Mouse (Mus musculus): Measurements from ENCODE around the gene Cuta. TPM values are rescaled to one million over a fixed set of nuclear protein-coding genes. Genes with fewer than 3 reads are reported as not detected.

Gene Cuta
- polyA plus RNA-seq, 1 experiment: 251 TPM

DNA sequence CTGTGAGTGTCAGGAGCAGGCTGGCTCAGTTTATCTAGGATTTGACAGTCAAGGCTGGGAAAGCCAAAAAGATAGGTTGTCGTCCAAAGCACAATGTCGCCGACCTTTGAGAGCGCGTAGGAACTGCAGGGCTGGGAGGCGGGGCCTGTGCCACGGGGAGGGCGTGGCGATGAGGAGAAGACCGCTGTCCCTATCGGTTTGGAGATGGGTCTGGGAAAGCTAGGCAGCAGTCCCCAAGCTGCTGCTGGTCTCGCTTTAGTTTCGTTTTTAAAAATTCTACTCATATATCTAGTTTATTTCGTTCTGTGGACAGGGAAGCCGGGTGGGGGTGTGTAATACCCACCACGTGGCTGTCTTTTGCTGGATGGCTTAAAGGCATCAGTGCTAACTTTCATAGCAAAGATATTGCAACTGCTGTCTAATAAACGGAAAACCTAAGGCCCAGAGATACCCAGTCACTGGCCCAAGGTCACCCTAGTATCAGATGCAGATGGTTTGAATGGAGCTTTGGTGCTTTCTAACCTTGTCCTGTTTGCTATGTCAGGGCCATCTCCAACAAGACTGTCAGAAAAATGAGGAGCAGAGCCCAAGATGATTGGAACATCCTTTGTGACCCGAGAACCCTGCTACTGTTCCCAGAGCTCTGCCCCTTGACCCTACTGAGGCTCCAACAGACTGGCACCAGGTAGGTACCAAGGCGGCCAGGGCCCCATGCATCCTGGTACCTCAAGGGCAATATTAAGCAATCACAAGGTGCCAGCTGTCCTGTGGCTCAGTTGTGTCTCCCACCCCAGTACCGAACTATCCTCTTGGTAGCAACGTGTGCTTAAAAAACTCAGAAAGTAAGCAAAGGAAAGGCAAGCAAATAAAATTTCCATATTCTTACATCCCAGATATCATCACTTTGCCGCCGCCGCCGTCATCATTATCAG lies 54.1 kb downstream of the Cuta start:
- Histone ChIP-seq H3K27ac (ENCODE audit: control insufficient read depth, insufficient read depth, low read length) (no peak overlapping the region), H3K4me3 (ENCODE audit: control insufficient read depth, insufficient read depth, low read length) (peak overlapping the region; percentile 3), H3K27me3 (ENCODE audit: control insufficient read depth, insufficient read depth, low read length) (no peaks in the 10 kb centered on the region), H3K4me1 (replicated peaks; ENCODE audit: control insufficient read depth, insufficient read depth, low read length) (peaks cover 7% of the 10 kb centered on the region), H3K36me3 (ENCODE audit: control insufficient read depth, insufficient read depth, low read length) (no peaks in the 10 kb centered on the region)
- peak; percentile 81 for DNase-seq
- no peak for TF ChIP-seq POLR2A (IDR thresholded peaks at IDR 0.05; ENCODE audit: control insufficient read depth, extremely low read depth, insufficient read depth, low read length, poor library complexity)
- TF ChIP-seq CTCF (IDR thresholded peaks at IDR 0.05; ENCODE audit: borderline replicate concordance, control insufficient read depth, extremely low read depth, insufficient read depth, low read length, poor library complexity): no peak
- WGBS: 10% methylated on average over 25 of the region's 25 CpGs

Other genes starting within 250 kb of the Cuta start
- gene Crebrf, start 223.9 kb downstream of the Cuta start, polyA plus RNA-seq (2012; rRNA removed): 6.7 and 8.0 TPM in 2 replicates
- gene Bnip1, start 158.5 kb downstream of the Cuta start, polyA plus RNA-seq (2012; rRNA removed): 23.1 and 24.5 TPM in 2 replicates
- 0.51 and 11.4 TPM in 2 replicates for gene Nkx2-5, start 94.6 kb downstream of the Cuta start, polyA plus RNA-seq (2012; rRNA removed)
- 26.0 and 30.1 TPM in 2 replicates for gene Kifc5b, start 22.5 kb downstream of the Cuta start, polyA plus RNA-seq (2012; rRNA removed)
- gene Phf1, start 6.5 kb downstream of the Cuta start, polyA plus RNA-seq (2012; rRNA removed): 125 and 132 TPM in 2 replicates
- 7.6 and 7.7 TPM in 2 replicates for gene Syngap1, start 1.7 kb upstream of the Cuta start, polyA plus RNA-seq (2012; rRNA removed)
- gene Zbtb9, start 33.6 kb upstream of the Cuta start, polyA plus RNA-seq (2012; rRNA removed): 54.6 and 60.7 TPM in 2 replicates
- 118 and 131 TPM in 2 replicates for gene Bak1, start 89.4 kb upstream of the Cuta start, polyA plus RNA-seq (2012; rRNA removed)
- gene Itpr3, start 117.7 kb upstream of the Cuta start, polyA plus RNA-seq (2012; rRNA removed): 42.0 and 54.2 TPM in 2 replicates
- 119 and 152 TPM in 2 replicates for gene Uqcc2, start 194.3 kb upstream of the Cuta start, polyA plus RNA-seq (2012; rRNA removed)
- gene Ip6k3, start 228.2 kb upstream of the Cuta start, polyA plus RNA-seq (2012; rRNA removed): 0.61 and 1.4 TPM in 2 replicates

Data from thymus, adult 2 months (tissue).